Mouse (Mus musculus) forebrain, embryonic 11.5 days (tissue): Measurements from ENCODE around the gene Frmd6. TPM values are rescaled to one million over a fixed set of nuclear protein-coding genes. Genes with fewer than 3 reads are reported as not detected.

ENCODE experiments used
- ATAC-seq: fragments of 200-750 bp; cut with Nextera tagmentation; replicated peaks from 2 replicates; pipeline ENCODE4 v1.8.0; 2017; ENCODE audit warnings: moderate TSS enrichment; ENCODE audit not compliant: low FRiP score
- DNase-seq: peaks from one replicate; pipeline ENCODE4 v3.0.0-alpha.2; 2017; ENCODE audit warnings: low spot score
- H3K27ac ChIP-seq: fragments of 300-500 bp; sonication (generic); 2 replicates; pipeline ENCODE4 v1.5.1; 2014; ENCODE audit warnings: low read depth, low read length
- H3K27me3 ChIP-seq: fragments of 300-500 bp; sonication (generic); 2 replicates; pipeline ENCODE4 v1.6.1; 2014; ENCODE audit warnings: mild to moderate bottlenecking, low read length, mixed read lengths; ENCODE audit not compliant: control insufficient read depth, insufficient read depth
- H3K36me3 ChIP-seq: fragments of 300-500 bp; sonication (generic); 2 replicates; pipeline ENCODE4 v1.6.1; 2014; ENCODE audit warnings: mild to moderate bottlenecking, low read length, moderate library complexity, mixed read lengths; ENCODE audit not compliant: control insufficient read depth, insufficient read depth
- H3K4me1 ChIP-seq: fragments of 300-500 bp; sonication (generic); replicated peaks from 2 replicates; pipeline ENCODE4 v1.6.1; 2014; ENCODE audit warnings: low read length, mixed read lengths; ENCODE audit not compliant: control insufficient read depth, insufficient read depth
- H3K4me2 ChIP-seq: fragments of 300-500 bp; sonication (generic); 2 replicates; pipeline ENCODE4 v1.6.1; 2014; ENCODE audit warnings: low read depth, mild to moderate bottlenecking, low read length, moderate library complexity, mixed read lengths; ENCODE audit not compliant: severe bottlenecking
- H3K4me3 ChIP-seq: fragments of 300-500 bp; sonication (generic); 2 replicates; pipeline ENCODE4 v1.5.1; 2014; ENCODE audit warnings: low read depth, low read length
- H3K9ac ChIP-seq: fragments of 300-500 bp; sonication (generic); 2 replicates; pipeline ENCODE4 v1.6.1; 2014; ENCODE audit warnings: low read length
- H3K9me3 ChIP-seq: fragments of 300-500 bp; sonication (generic); 2 replicates; pipeline ENCODE4 v1.6.1; 2016; ENCODE audit warnings: low read length, mixed read lengths; ENCODE audit not compliant: control insufficient read depth
- whole genome bisulfite sequencing: fragments of 180-500 bp; shearing (Covaris S2); extraction: QIAGEN DNeasy Blood & Tissue Kit; methylation state at CpG from one replicate; pipeline ENCODE4 v1.1.7; 2014; 5-methylcytosine and 5-hydroxymethylcytosine counted together
- polyA plus RNA-seq: library from polyadenylated mRNA; unstranded; fragments of >200 nt; fragmentation: Nextera tagmentation; extraction: Ambion mirVana; gene quantifications from 2 replicates; pipeline ENCODE4 v1.2.1, GENCODE M21; 2014

The Frmd6 gene
- polyA plus RNA-seq, 1 experiment from 2014 or later, result 22.7 TPM

GRCm38 (mm10) chr12:70876270-70876998, 51.1 kb downstream of the Frmd6 start:
- Histone ChIP-seq H3K9ac (no peak overlapping the region), H3K4me3 (no peak overlapping the region), H3K4me2 (no peak overlapping the region), H3K27ac (no peak overlapping the region), H3K27me3 (no peaks in the 10 kb centered on the region), H3K9me3 (no peaks in the 10 kb centered on the region), H3K36me3 (no peaks in the 10 kb centered on the region), H3K4me1 (no peaks in the 10 kb centered on the region)
- DNase-seq, result no peak
- no peak for ATAC-seq
- 92% methylated on average over 21 of the region's 21 CpGs for WGBS

DNA sequence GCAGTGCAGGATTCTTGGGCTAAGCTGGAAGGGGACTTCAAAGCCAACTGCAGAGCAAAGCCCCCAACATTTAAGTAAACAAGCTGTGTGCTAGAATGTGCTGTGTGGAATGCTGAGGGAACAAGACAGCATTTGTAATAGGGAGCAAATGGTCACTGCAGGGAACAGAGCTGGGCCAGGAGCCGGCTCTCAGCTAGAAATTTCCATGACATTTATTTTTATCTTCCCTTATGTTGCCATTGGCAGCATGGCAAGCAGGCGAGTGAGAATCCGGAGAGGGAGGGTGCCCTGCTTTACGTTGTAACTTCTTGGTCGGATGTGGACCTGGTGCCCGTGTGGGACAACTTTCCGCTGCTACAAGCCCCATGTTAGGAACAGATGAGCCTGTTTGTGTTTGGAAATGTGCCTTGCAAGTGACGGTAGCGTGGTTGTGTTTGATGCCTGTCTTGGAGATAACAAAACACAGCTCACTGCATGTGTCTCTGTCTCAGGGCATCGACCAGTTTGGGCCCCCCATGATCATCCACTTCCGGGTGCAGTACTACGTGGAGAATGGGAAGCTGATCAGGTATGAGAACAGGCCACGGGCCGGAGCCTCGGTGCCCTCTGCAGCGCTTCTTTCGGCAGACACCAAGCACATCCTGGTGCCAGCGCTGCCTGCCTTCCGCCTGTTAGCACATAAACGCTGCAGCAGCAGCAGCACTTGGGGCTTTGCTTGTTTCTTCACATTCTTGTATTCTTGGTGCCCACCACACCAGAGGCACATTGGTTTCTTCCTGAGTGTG, 52.8 kb downstream of the Frmd6 start:
- Histone ChIP-seq H3K4me1 (no peaks in the 10 kb centered on the region), H3K4me3 (no peak overlapping the region), H3K27ac (no peak overlapping the region), H3K4me2 (no peak overlapping the region), H3K36me3 (no peaks in the 10 kb centered on the region), H3K9ac (no peak overlapping the region), H3K27me3 (no peaks in the 10 kb centered on the region), H3K9me3 (no peaks in the 10 kb centered on the region)
- DNase-seq (peak; percentile 25), ATAC-seq (no peak)
- 95% methylated on average over 20 of the region's 20 CpGs for WGBS

GRCm38 (mm10) chr12:70880396-70880975, 55.2 kb downstream of the Frmd6 start:
- DNase-seq, result no peak
- 81% methylated on average over 9 of the region's 9 CpGs for WGBS
- no peaks in the 10 kb centered on the region for H3K36me3 ChIP-seq

DNA sequence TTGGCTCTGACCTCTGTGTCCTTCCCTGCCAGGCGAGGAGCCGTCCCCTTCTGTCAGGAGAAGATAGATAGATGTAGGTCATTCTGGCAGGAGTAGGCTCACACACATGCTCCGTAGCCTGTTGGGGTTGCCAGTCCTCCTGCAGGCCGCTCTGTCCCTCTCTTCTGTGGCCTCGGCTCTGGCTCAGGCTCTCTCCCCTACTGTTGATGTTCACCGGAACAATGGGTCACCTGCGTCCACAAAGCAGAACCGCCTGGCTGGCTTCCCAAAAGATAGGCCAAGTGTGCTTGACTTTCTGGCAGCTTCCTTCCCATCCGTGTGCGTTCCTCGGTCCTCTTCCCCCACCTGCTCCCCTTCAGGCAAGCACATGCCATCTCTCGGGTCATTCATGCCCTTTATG, 56.0 kb downstream of the Frmd6 start:
- Histone ChIP-seq H3K9ac (no peak overlapping the region), H3K4me3 (no peak overlapping the region), H3K27ac (no peak overlapping the region), H3K4me2 (no peak overlapping the region), H3K27me3 (no peaks in the 10 kb centered on the region), H3K36me3 (no peaks in the 10 kb centered on the region), H3K4me1 (no peaks in the 10 kb centered on the region), H3K9me3 (no peaks in the 10 kb centered on the region)
- DNase-seq (no peak), ATAC-seq (no peak)
- 84% methylated on average over 12 of the region's 12 CpGs for WGBS

More at GRCm38 (mm10) chr12:70880396-70880975, 55.2 kb downstream of the Frmd6 start:
- H3K4me2 ChIP-seq, result no peak overlapping the region
- H3K9ac ChIP-seq, result no peak overlapping the region
- H3K4me3 ChIP-seq, result no peak overlapping the region
- H3K27me3 ChIP-seq, result no peaks in the 10 kb centered on the region
- no peak overlapping the region for H3K27ac ChIP-seq
- H3K4me1 ChIP-seq, result no peaks in the 10 kb centered on the region
- no peak for ATAC-seq
- H3K9me3 ChIP-seq, result no peaks in the 10 kb centered on the region

DNA sequence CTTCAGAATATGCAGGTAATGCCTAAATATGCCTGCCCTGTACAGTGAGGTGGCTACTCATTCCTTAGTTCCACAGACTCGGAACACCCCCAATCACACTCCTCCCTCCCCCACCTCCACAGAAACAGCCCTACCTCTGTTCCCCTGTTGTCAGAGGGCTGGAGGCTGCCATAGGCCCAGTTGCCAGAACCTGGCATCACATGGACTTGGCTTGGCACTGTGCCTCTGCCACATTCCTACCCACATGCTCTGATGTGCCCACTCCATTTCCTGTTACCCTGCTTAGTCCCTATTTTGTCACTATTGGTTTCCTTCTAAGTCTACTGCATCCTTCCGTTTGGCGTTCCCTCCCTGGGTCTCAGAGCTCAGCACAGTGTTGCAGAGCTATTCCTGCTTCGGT, 56.5 kb downstream of the Frmd6 start:
- 99% methylated on average over 4 of the region's 4 CpGs for WGBS
- H3K9me3 ChIP-seq, result no peaks in the 10 kb centered on the region
- DNase-seq (no peak), ATAC-seq (no peak)
- H3K4me3 ChIP-seq, result no peak overlapping the region
- H3K27ac ChIP-seq, result no peak overlapping the region
- no peak overlapping the region for H3K9ac ChIP-seq
- no peaks in the 10 kb centered on the region for H3K4me1 ChIP-seq
- H3K4me2 ChIP-seq, result no peak overlapping the region
- no peaks in the 10 kb centered on the region for H3K36me3 ChIP-seq
- H3K27me3 ChIP-seq, result no peaks in the 10 kb centered on the region

DNA sequence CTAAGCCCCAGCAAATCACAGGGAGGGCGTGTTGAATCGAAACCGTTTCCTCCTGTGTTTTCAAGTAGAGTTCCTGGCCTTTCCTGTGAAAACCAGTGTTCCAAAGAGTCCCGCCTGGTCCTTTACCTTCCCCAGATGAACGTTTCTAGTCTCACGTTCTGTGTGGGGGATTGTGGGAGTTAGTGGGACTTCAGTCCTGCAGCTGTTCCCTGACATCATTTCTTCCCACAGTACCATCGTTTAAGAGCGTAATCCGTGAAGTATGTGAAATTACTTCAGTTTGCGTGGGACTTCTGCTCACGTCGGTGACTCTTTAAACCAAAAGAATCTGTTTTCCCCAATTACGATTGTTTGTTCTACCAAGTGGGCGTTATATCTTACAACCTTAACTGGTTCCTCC, 57.8 kb downstream of the Frmd6 start:
- H3K27me3 ChIP-seq, result no peaks in the 10 kb centered on the region
- H3K36me3 ChIP-seq, result no peaks in the 10 kb centered on the region
- 95% methylated on average over 14 of the region's 14 CpGs for WGBS
- no peak overlapping the region for H3K27ac ChIP-seq
- H3K4me3 ChIP-seq, result no peak overlapping the region
- no peak overlapping the region for H3K4me2 ChIP-seq
- H3K9ac ChIP-seq, result no peak overlapping the region
- no peaks in the 10 kb centered on the region for H3K4me1 ChIP-seq
- DNase-seq (no peak), ATAC-seq (no peak)
- H3K9me3 ChIP-seq, result no peaks in the 10 kb centered on the region

DNA sequence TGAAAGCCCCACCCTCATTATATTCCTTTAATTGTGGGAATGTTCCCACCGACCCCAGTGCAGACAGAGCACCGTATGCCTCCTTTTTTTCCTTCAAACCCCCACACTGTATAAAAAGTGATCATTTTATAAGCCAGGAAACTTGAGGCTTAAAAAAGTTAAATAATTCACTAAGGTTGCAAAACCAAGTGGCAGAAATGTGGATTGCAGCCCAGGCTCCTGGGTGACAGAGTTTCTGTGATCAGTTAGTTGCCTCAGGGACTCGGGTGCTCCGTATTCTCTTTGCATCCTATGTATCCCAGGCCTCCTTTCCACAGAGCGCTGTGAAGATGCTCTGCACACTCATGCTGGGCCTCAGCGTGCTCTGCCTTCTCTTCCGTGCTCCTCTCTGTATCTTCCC, 58.8 kb downstream of the Frmd6 start:
- H3K36me3 ChIP-seq, result no peaks in the 10 kb centered on the region
- DNase-seq, result peak; percentile 10
- WGBS, result 93% methylated on average over 7 of the region's 7 CpGs

GRCm38 (mm10) chr12:70884973-70885372, 59.7 kb downstream of the Frmd6 start:
- H3K9me3 ChIP-seq, result no peaks in the 10 kb centered on the region
- no peaks in the 10 kb centered on the region for H3K27me3 ChIP-seq
- no peak for ATAC-seq
- peak; percentile 14 for DNase-seq
- H3K9ac ChIP-seq, result no peak overlapping the region
- no peak overlapping the region for H3K4me2 ChIP-seq
- H3K36me3 ChIP-seq, result no peaks in the 10 kb centered on the region
- no peaks in the 10 kb centered on the region for H3K4me1 ChIP-seq
- H3K27ac ChIP-seq, result no peak overlapping the region
- no peak overlapping the region for H3K4me3 ChIP-seq
- 93% methylated on average over 5 of the region's 6 CpGs for WGBS

More for the DNA sequence above, 58.8 kb downstream of the Frmd6 start:
- Histone ChIP-seq H3K4me2 (no peak overlapping the region), H3K9me3 (no peaks in the 10 kb centered on the region), H3K4me3 (no peak overlapping the region), H3K9ac (no peak overlapping the region), H3K27me3 (no peaks in the 10 kb centered on the region), H3K27ac (no peak overlapping the region), H3K4me1 (no peaks in the 10 kb centered on the region)
- ATAC-seq, result no peak
